Comparison of ENCODE assay signal across 8 mouse cellular contexts in the genomic region with DNA sequence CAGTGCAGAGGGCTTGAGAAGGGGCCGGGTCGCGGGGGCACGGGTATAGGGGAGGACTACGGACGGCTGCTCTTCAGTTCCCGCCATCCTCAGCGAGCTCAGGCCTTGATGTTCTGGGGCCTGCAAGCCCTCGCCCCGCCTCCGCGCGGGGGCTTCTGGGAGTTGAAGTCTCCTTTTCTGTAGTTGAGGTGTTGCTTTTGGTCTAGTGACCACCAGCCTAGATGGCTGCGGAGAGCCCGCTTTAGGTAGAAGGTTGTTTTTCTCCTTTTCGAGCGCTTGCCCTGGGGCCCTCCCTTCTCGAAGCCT. TPM values are rescaled to one million over a fixed set of nuclear protein-coding genes. Genes with fewer than 3 reads are reported as not detected.
DNase-seq lines count a peak whose midpoint lies in the region; ATAC-seq and TF ChIP-seq lines count a peak whose summit lies in the region.

No protein-coding gene starts in this region.

- peak; percentile 86 for ATAC-seq in lung, embryonic 15.5 days (ENCODE audit: borderline replicate concordance, extremely low read depth, low FRiP score, low TSS enrichment)

- peak; percentile 90 for DNase-seq in MEL-GATA-1-ER (ENCODE audit: extremely low read depth, low read depth)
- peak; percentile 87 to 89 for DNase-seq in cerebellum, adult 2 months
- DNase-seq in forelimb bud, embryonic 11.5 days (ENCODE audit: low read depth, low spot score) = peak; percentile 91
- peak; percentile 88 for DNase-seq in hindbrain, embryonic 10.5 days (ENCODE audit: low spot score)
- peak; percentile 59 for DNase-seq in layer of hippocampus, adult 9-10 months (ENCODE audit: low spot score)
- DNase-seq in thymus, adult 2 months = peak; percentile 91

- WGBS in cerebellum, adult 2 months = under 1% methylated on average over 18 of the region's 18 CpGs
- 2% methylated on average over 18 of the region's 18 CpGs for WGBS in hindbrain, embryonic 10.5 days
- WGBS in lung, embryonic 15.5 days = under 1% methylated on average over 18 of the region's 18 CpGs
- under 1% methylated on average over 18 of the region's 18 CpGs for WGBS in olfactory bulb, adult 2 months
- WGBS in thymus, adult 2 months = 1% methylated on average over 18 of the region's 18 CpGs

- no peaks in the 10 kb centered on the region for H3K9me3 ChIP-seq in hindbrain, embryonic 10.5 days
- H3K9me3 ChIP-seq in lung, embryonic 15.5 days = no peaks in the 10 kb centered on the region

- no peak for TF ChIP-seq CTCF in cerebellum, adult 2 months (IDR thresholded peaks at IDR 0.05; ENCODE audit: borderline replicate concordance, insufficient read depth, low read depth, low read length)
- no peak for TF ChIP-seq CTCF in olfactory bulb, adult 2 months (IDR thresholded peaks at IDR 0.05; ENCODE audit: insufficient read depth, low read depth, low read length)
- TF ChIP-seq CTCF in thymus, adult 2 months (IDR thresholded peaks at IDR 0.05; ENCODE audit: borderline replicate concordance, control insufficient read depth, extremely low read depth, insufficient read depth, low read length, poor library complexity) = no peak

- peak overlapping the region; percentile 91 for H3K4me3 ChIP-seq in cerebellum, adult 2 months (replicated peaks; ENCODE audit: insufficient read depth, low read depth, low read length)
- peak overlapping the region; percentile 99 for H3K4me3 ChIP-seq in hindbrain, embryonic 10.5 days
- peak overlapping the region; percentile 91 for H3K4me3 ChIP-seq in lung, embryonic 15.5 days
- peak overlapping the region; percentile 64 for H3K4me3 ChIP-seq in olfactory bulb, adult 2 months (ENCODE audit: insufficient read depth, low read depth, low read length)
- H3K4me3 ChIP-seq in thymus, adult 2 months (ENCODE audit: control insufficient read depth, insufficient read depth, low read length) = peak overlapping the region; percentile 94

- peak overlapping the region; percentile 12; the same call in 1 of the 2 replicates for H3K27ac ChIP-seq in cerebellum, adult 2 months (ENCODE audit: insufficient read depth, low read length)
- peak overlapping the region; percentile 96 for H3K27ac ChIP-seq in hindbrain, embryonic 10.5 days
- peak overlapping the region; percentile 81 for H3K27ac ChIP-seq in lung, embryonic 15.5 days
- H3K27ac ChIP-seq in olfactory bulb, adult 2 months (ENCODE audit: insufficient read depth, low read depth, low read length) = peak overlapping the region; percentile 29; the same call in 1 of the 2 replicates
- no peak overlapping the region for H3K27ac ChIP-seq in thymus, adult 2 months (ENCODE audit: control insufficient read depth, insufficient read depth, low read length)

- H3K4me2 ChIP-seq in lung, embryonic 15.5 days = peak overlapping the region; percentile 55

- H3K27me3 ChIP-seq in cerebellum, adult 2 months (ENCODE audit: control insufficient read depth, insufficient read depth, low read length) = no peaks in the 10 kb centered on the region
- H3K27me3 ChIP-seq in hindbrain, embryonic 10.5 days (ENCODE audit: insufficient read depth, poor library complexity, severe bottlenecking) = peaks cover 3% of the 10 kb centered on the region; the same call in 1 of the 2 replicates
- H3K27me3 ChIP-seq in lung, embryonic 15.5 days = no peaks in the 10 kb centered on the region
- no peaks in the 10 kb centered on the region for H3K27me3 ChIP-seq in thymus, adult 2 months (ENCODE audit: control insufficient read depth, insufficient read depth, low read length)

- H3K4me1 ChIP-seq in cerebellum, adult 2 months (ENCODE audit: control insufficient read depth, insufficient read depth, low read length) = no peaks in the 10 kb centered on the region; the same call in 1 of the 2 replicates
- peaks cover 33% of the 10 kb centered on the region for H3K4me1 ChIP-seq in hindbrain, embryonic 10.5 days (replicated peaks)
- H3K4me1 ChIP-seq in lung, embryonic 15.5 days = peaks cover 24% of the 10 kb centered on the region
- H3K4me1 ChIP-seq in olfactory bulb, adult 2 months (ENCODE audit: control insufficient read depth, insufficient read depth, low read length) = no peaks in the 10 kb centered on the region
- no peaks in the 10 kb centered on the region for H3K4me1 ChIP-seq in thymus, adult 2 months (replicated peaks; ENCODE audit: control insufficient read depth, insufficient read depth, low read length)

- H3K9ac ChIP-seq in lung, embryonic 15.5 days = peak overlapping the region; percentile 86

- TF ChIP-seq POLR2A in cerebellum, adult 2 months (IDR thresholded peaks at IDR 0.05; ENCODE audit: borderline replicate concordance, insufficient read depth, low read length) = no peak
- TF ChIP-seq POLR2A in olfactory bulb, adult 2 months (IDR thresholded peaks at IDR 0.05; ENCODE audit: insufficient read depth, low read depth, low read length) = no peak
- TF ChIP-seq POLR2A in thymus, adult 2 months (IDR thresholded peaks at IDR 0.05; ENCODE audit: control insufficient read depth, extremely low read depth, insufficient read depth, low read length, poor library complexity) = peak; percentile 26; the same call in 1 of the 2 replicates

- H3K36me3 ChIP-seq in hindbrain, embryonic 10.5 days = peaks cover 35% of the 10 kb centered on the region
- peaks cover 13% of the 10 kb centered on the region for H3K36me3 ChIP-seq in lung, embryonic 15.5 days
- H3K36me3 ChIP-seq in thymus, adult 2 months (ENCODE audit: control insufficient read depth, insufficient read depth, low read length) = peaks cover 7% of the 10 kb centered on the region

RNA-seq across cellular contexts. Expression of gene Slf2, which starts 0.5 kb away (rescaled TPM):
- 36.4 and 43.8 TPM in 2 replicates for polyA plus RNA-seq in cerebellum, adult 2 months (2012; rRNA removed)
- polyA plus RNA-seq in hindbrain, embryonic 10.5 days (2016; fragmentation: Nextera tagmentation; extraction: Ambion mirVana) = 28.1 and 39.3 TPM in 2 replicates
- 26.0 and 29.4 TPM in 2 replicates for polyA plus RNA-seq in lung, embryonic 15.5 days (2015; fragmentation: Nextera tagmentation; extraction: Ambion mirVana)
- polyA plus RNA-seq in olfactory bulb, adult 2 months (2012; ENCODE audit: insufficient read depth, insufficient read length, low replicate concordance, missing spikeins) = not detected in 2 replicates
- polyA plus RNA-seq in thymus, adult 2 months (2012; rRNA removed) = 98.6 and 134 TPM in 2 replicates

RNA-seq across cellular contexts. Expression of gene Sema4g, which starts 57.5 kb away (rescaled TPM):
- polyA plus RNA-seq in cerebellum, adult 2 months (2012; rRNA removed) = 90.3 and 101 TPM in 2 replicates
- 3.6 and 5.9 TPM in 2 replicates for polyA plus RNA-seq in hindbrain, embryonic 10.5 days (2016; fragmentation: Nextera tagmentation; extraction: Ambion mirVana)
- 1.3 and 1.7 TPM in 2 replicates for polyA plus RNA-seq in lung, embryonic 15.5 days (2015; fragmentation: Nextera tagmentation; extraction: Ambion mirVana)
- 101 TPM in 1 of 2 replicates, not detected in the other for polyA plus RNA-seq in olfactory bulb, adult 2 months (2012; ENCODE audit: insufficient read depth, insufficient read length, low replicate concordance, missing spikeins)
- 13.7 TPM in 2 replicates for polyA plus RNA-seq in thymus, adult 2 months (2012; rRNA removed)
